Comparison of ENCODE assay signal across 25 mouse cellular contexts in genomic region chr16:44184769-44185168, GRCm38 (mm10). TPM values are rescaled to one million over a fixed set of nuclear protein-coding genes. Genes with fewer than 3 reads are reported as not detected.
DNase-seq lines count a peak whose midpoint lies in the region; ATAC-seq and TF ChIP-seq lines count a peak whose summit lies in the region.
"Had no signal": no experiment of that assay in that cellular context is flagged by ENCODE, and none has a peak within 500 bp of the region (broad histone marks: within the 10 kb centered on the region; RNA-seq: fewer than 3 reads in every experiment).

No protein-coding gene starts in this region.

- H3K36me3 ChIP-seq in embryonic facial prominence, embryonic 11.5 days (replicated peaks; ENCODE audit: control insufficient read depth, insufficient read depth, low read depth, low read length) = no peaks in the 10 kb centered on the region
- peaks cover 31% of the 10 kb centered on the region for H3K36me3 ChIP-seq in embryonic facial prominence, embryonic 10.5 days (replicated peaks)
- peaks cover 12% of the 10 kb centered on the region for H3K36me3 ChIP-seq in limb, embryonic 12.5 days
- H3K36me3 ChIP-seq in limb, embryonic 10.5 days = peaks cover 27% of the 10 kb centered on the region
- no peaks in the 10 kb centered on the region for H3K36me3 ChIP-seq in embryonic facial prominence, embryonic 14.5 days (ENCODE audit: control insufficient read depth, insufficient read depth, low read length)
- peaks cover 4% of the 10 kb centered on the region; the same call in 1 of the 2 replicates for H3K36me3 ChIP-seq in limb, embryonic 14.5 days (ENCODE audit: control insufficient read depth, insufficient read depth, low read length)
- peaks cover 4% of the 10 kb centered on the region for H3K36me3 ChIP-seq in midbrain, embryonic 13.5 days
- H3K36me3 ChIP-seq: embryonic facial prominence, embryonic 15.5 days had no signal

- H3K4me3 ChIP-seq in embryonic facial prominence, embryonic 11.5 days (ENCODE audit: low read depth, low read length) = no peak overlapping the region
- H3K4me3 ChIP-seq in embryonic facial prominence, embryonic 10.5 days = no peak overlapping the region
- H3K4me3 ChIP-seq in limb, embryonic 12.5 days (replicated peaks) = no peak overlapping the region
- H3K4me3 ChIP-seq in limb, embryonic 10.5 days = no peak overlapping the region
- H3K4me3 ChIP-seq in embryonic facial prominence, embryonic 14.5 days (ENCODE audit: low read depth, low read length) = no peak overlapping the region
- H3K4me3 ChIP-seq in limb, embryonic 14.5 days (replicated peaks; ENCODE audit: low read length) = no peak overlapping the region
- H3K4me3 ChIP-seq in midbrain, embryonic 13.5 days (replicated peaks) = no peak overlapping the region
- H3K4me3 ChIP-seq: embryonic facial prominence, embryonic 12.5 days; embryonic facial prominence, embryonic 15.5 days; erythroblast, embryonic 14.5 days; forebrain, embryonic 10.5 days; forebrain, embryonic 12.5 days had no signal

- no peaks in the 10 kb centered on the region for H3K27me3 ChIP-seq in embryonic facial prominence, embryonic 11.5 days (ENCODE audit: control insufficient read depth, insufficient read depth, low read length)
- H3K27me3 ChIP-seq in embryonic facial prominence, embryonic 10.5 days (replicated peaks; ENCODE audit: low read depth, poor library complexity, severe bottlenecking) = no peaks in the 10 kb centered on the region
- H3K27me3 ChIP-seq in limb, embryonic 12.5 days = no peaks in the 10 kb centered on the region
- no peaks in the 10 kb centered on the region for H3K27me3 ChIP-seq in limb, embryonic 10.5 days (ENCODE audit: low read depth, poor library complexity, severe bottlenecking)
- no peaks in the 10 kb centered on the region for H3K27me3 ChIP-seq in embryonic facial prominence, embryonic 14.5 days (replicated peaks; ENCODE audit: control insufficient read depth, insufficient read depth, low read length)
- H3K27me3 ChIP-seq in limb, embryonic 14.5 days (ENCODE audit: control insufficient read depth, insufficient read depth, low read length) = no peaks in the 10 kb centered on the region
- H3K27me3 ChIP-seq in midbrain, embryonic 13.5 days = no peaks in the 10 kb centered on the region
- H3K27me3 ChIP-seq: embryonic facial prominence, embryonic 12.5 days; embryonic facial prominence, embryonic 15.5 days; forebrain, embryonic 12.5 days; Patski had no signal

- no peak for TF ChIP-seq POLR2A in limb, embryonic 14.5 days (IDR thresholded peaks at IDR 0.05; ENCODE audit: borderline replicate concordance, extremely low read depth, insufficient read depth, insufficient read length)

- DNase-seq in embryonic facial prominence, embryonic 11.5 days (ENCODE audit: low spot score) = peak; percentile 73
- no peak for DNase-seq in embryonic facial prominence, embryonic 10.5 days (ENCODE audit: low spot score)
- DNase-seq in limb, embryonic 10.5 days (ENCODE audit: low spot score) = no peak
- DNase-seq in embryonic facial prominence, embryonic 14.5 days (ENCODE audit: low spot score) = peak; percentile 65
- peak; percentile 34 for DNase-seq in limb, embryonic 14.5 days (ENCODE audit: low spot score)
- DNase-seq in layer of hippocampus, postnatal 25 days (ENCODE audit: extremely low spot score in 1 of 2, low spot score in 1 of 2) = no peak
- DNase-seq: adrenal gland, adult 8-10 months; adrenal gland, postnatal 14 days; adrenal gland, postnatal 36 days; cerebellum, adult 11-12 months; cerebellum, adult 2 months; cerebellum, adult 9-10 months; cerebellum, postnatal 10 days; cerebellum, postnatal 25 days had no signal

- WGBS in embryonic facial prominence, embryonic 11.5 days = 50% methylated on average over 3 of the region's 3 CpGs
- WGBS in embryonic facial prominence, embryonic 10.5 days = 61% methylated on average over 3 of the region's 3 CpGs
- WGBS in limb, embryonic 12.5 days = 42% methylated on average over 3 of the region's 3 CpGs
- 76% methylated on average over 3 of the region's 3 CpGs for WGBS in limb, embryonic 10.5 days
- WGBS in embryonic facial prominence, embryonic 14.5 days = 45% methylated on average over 3 of the region's 3 CpGs
- WGBS in limb, embryonic 14.5 days = 27% methylated on average over 3 of the region's 3 CpGs
- WGBS in midbrain, embryonic 13.5 days = 90% methylated on average over 3 of the region's 3 CpGs

- H3K27ac ChIP-seq in embryonic facial prominence, embryonic 11.5 days (replicated peaks; ENCODE audit: low read depth, low read length) = no peak overlapping the region
- no peak overlapping the region for H3K27ac ChIP-seq in embryonic facial prominence, embryonic 10.5 days (replicated peaks)
- H3K27ac ChIP-seq in limb, embryonic 12.5 days = peak overlapping the region; percentile 50; the same call in 1 of the 2 replicates
- no peak overlapping the region for H3K27ac ChIP-seq in limb, embryonic 10.5 days
- H3K27ac ChIP-seq in embryonic facial prominence, embryonic 14.5 days (replicated peaks; ENCODE audit: low read depth, low read length) = no peak overlapping the region
- H3K27ac ChIP-seq in limb, embryonic 14.5 days (replicated peaks; ENCODE audit: low read depth, low read length) = no peak overlapping the region
- H3K27ac ChIP-seq in midbrain, embryonic 13.5 days = no peak overlapping the region
- H3K27ac ChIP-seq: embryonic facial prominence, embryonic 12.5 days; embryonic facial prominence, embryonic 15.5 days; forebrain, embryonic 10.5 days; forebrain, embryonic 12.5 days had no signal

- no peaks in the 10 kb centered on the region for H3K9me3 ChIP-seq in embryonic facial prominence, embryonic 11.5 days (replicated peaks; ENCODE audit: control insufficient read depth, low read length)
- H3K9me3 ChIP-seq in embryonic facial prominence, embryonic 10.5 days = peaks cover 5% of the 10 kb centered on the region; the same call in 1 of the 2 replicates
- H3K9me3 ChIP-seq in limb, embryonic 12.5 days = peaks cover 6% of the 10 kb centered on the region; the same call in 1 of the 2 replicates
- no peaks in the 10 kb centered on the region; the same call in 1 of the 2 replicates for H3K9me3 ChIP-seq in limb, embryonic 10.5 days (replicated peaks)
- peaks cover 4% of the 10 kb centered on the region; the same call in 1 of the 2 replicates for H3K9me3 ChIP-seq in embryonic facial prominence, embryonic 14.5 days (ENCODE audit: control insufficient read depth, low read length)
- peaks cover 6% of the 10 kb centered on the region for H3K9me3 ChIP-seq in limb, embryonic 14.5 days (ENCODE audit: control insufficient read depth, low read length)
- no peaks in the 10 kb centered on the region for H3K9me3 ChIP-seq in midbrain, embryonic 13.5 days
- H3K9me3 ChIP-seq: embryonic facial prominence, embryonic 15.5 days; forebrain, embryonic 12.5 days had no signal

- H3K4me2 ChIP-seq in embryonic facial prominence, embryonic 11.5 days (ENCODE audit: low read depth, low read length) = no peak overlapping the region
- H3K4me2 ChIP-seq in limb, embryonic 12.5 days = no peak overlapping the region
- no peak overlapping the region for H3K4me2 ChIP-seq in embryonic facial prominence, embryonic 14.5 days (ENCODE audit: low read depth, low read length)
- H3K4me2 ChIP-seq in limb, embryonic 14.5 days (replicated peaks; ENCODE audit: low read depth, low read length, severe bottlenecking) = no peak overlapping the region
- H3K4me2 ChIP-seq in midbrain, embryonic 13.5 days (replicated peaks) = no peak overlapping the region
- H3K4me2 ChIP-seq: embryonic facial prominence, embryonic 12.5 days; embryonic facial prominence, embryonic 15.5 days; forebrain, embryonic 12.5 days had no signal

- ATAC-seq in embryonic facial prominence, embryonic 11.5 days (replicated peaks; ENCODE audit: insufficient number of reproducible peaks, low FRiP score, low TSS enrichment, low read depth) = no peak
- ATAC-seq in limb, embryonic 12.5 days (ENCODE audit: insufficient number of reproducible peaks, insufficient read depth, low FRiP score, low TSS enrichment, low read depth) = 0 out of 2 replicates have a peak, but pooled peaks have one; percentile 37
- ATAC-seq in embryonic facial prominence, embryonic 14.5 days (ENCODE audit: low read depth) = no peak
- no peak for ATAC-seq in limb, embryonic 14.5 days (ENCODE audit: low FRiP score, low read depth)
- ATAC-seq in midbrain, embryonic 13.5 days = no peak
- ATAC-seq: activated CD4-positive, CD25-positive, alpha-beta regulatory T cell, adult 4 months; forebrain, embryonic 14.5 days; forebrain, embryonic 16.5 days; Patski had no signal

- H3K4me1 ChIP-seq in embryonic facial prominence, embryonic 11.5 days (ENCODE audit: control insufficient read depth, insufficient read depth, low read length) = no peaks in the 10 kb centered on the region
- peaks cover 7% of the 10 kb centered on the region; the same call in 1 of the 2 replicates for H3K4me1 ChIP-seq in embryonic facial prominence, embryonic 10.5 days
- peaks cover 12% of the 10 kb centered on the region for H3K4me1 ChIP-seq in limb, embryonic 12.5 days (replicated peaks)
- no peaks in the 10 kb centered on the region; the same call in 1 of the 2 replicates for H3K4me1 ChIP-seq in limb, embryonic 10.5 days
- H3K4me1 ChIP-seq in embryonic facial prominence, embryonic 14.5 days (ENCODE audit: control insufficient read depth, insufficient read depth, low read length) = peaks cover 3% of the 10 kb centered on the region; the same call in 1 of the 2 replicates
- peaks cover 8% of the 10 kb centered on the region for H3K4me1 ChIP-seq in limb, embryonic 14.5 days (ENCODE audit: control insufficient read depth, insufficient read depth, low read length)
- H3K4me1 ChIP-seq in midbrain, embryonic 13.5 days (replicated peaks) = no peaks in the 10 kb centered on the region
- H3K4me1 ChIP-seq: embryonic facial prominence, embryonic 15.5 days; forebrain, embryonic 10.5 days; forebrain, embryonic 12.5 days had no signal

- no peak overlapping the region for H3K9ac ChIP-seq in embryonic facial prominence, embryonic 11.5 days (replicated peaks; ENCODE audit: low read length)
- no peak overlapping the region for H3K9ac ChIP-seq in limb, embryonic 12.5 days (replicated peaks)
- no peak overlapping the region for H3K9ac ChIP-seq in embryonic facial prominence, embryonic 14.5 days (ENCODE audit: low read depth, low read length)
- H3K9ac ChIP-seq in limb, embryonic 14.5 days (ENCODE audit: low read depth, low read length, severe bottlenecking) = no peak overlapping the region
- no peak overlapping the region for H3K9ac ChIP-seq in midbrain, embryonic 13.5 days (replicated peaks)
- H3K9ac ChIP-seq: embryonic facial prominence, embryonic 12.5 days; embryonic facial prominence, embryonic 15.5 days; forebrain, embryonic 12.5 days had no signal

RNA-seq across cellular contexts. Expression of gene Usf3, which starts 11.7 kb away (rescaled TPM):
- 4.4 and 4.6 TPM in 2 replicates for polyA plus RNA-seq in embryonic facial prominence, embryonic 11.5 days (2014; fragmentation: Nextera tagmentation; extraction: Ambion mirVana)
- polyA plus RNA-seq in embryonic facial prominence, embryonic 10.5 days (2016; fragmentation: Nextera tagmentation; extraction: Ambion mirVana) = 2.6 TPM in 2 replicates
- polyA plus RNA-seq in limb, embryonic 12.5 days (2016; fragmentation: Nextera tagmentation; extraction: Ambion mirVana) = 3.6 and 4.5 TPM in 2 replicates
- polyA plus RNA-seq in limb, embryonic 10.5 days (2016; fragmentation: Nextera tagmentation; extraction: Ambion mirVana) = 3.2 and 4.2 TPM in 2 replicates
- polyA plus RNA-seq in embryonic facial prominence, embryonic 14.5 days (2014; fragmentation: Nextera tagmentation; extraction: Ambion mirVana) = 4.7 and 5.5 TPM in 2 replicates
- polyA plus RNA-seq in limb, embryonic 14.5 days (2012; rRNA removed) = 9.2 and 10.3 TPM in 2 replicates
- polyA plus RNA-seq in limb, embryonic 14.5 days (2014; fragmentation: Nextera tagmentation; extraction: Ambion mirVana) = 4.7 and 5.1 TPM in 2 replicates
- polyA plus RNA-seq in midbrain, embryonic 13.5 days (2015; fragmentation: Nextera tagmentation; extraction: Ambion mirVana) = 2.7 and 3.4 TPM in 2 replicates
- 10 to 100 TPM; 34.2 to 44.2 TPM for total RNA-seq in layer of hippocampus, postnatal 25 days (2021)

RNA-seq across cellular contexts. Expression of gene Naa50, which starts 45.1 kb away (rescaled TPM):
- polyA plus RNA-seq in embryonic facial prominence, embryonic 11.5 days (2014; fragmentation: Nextera tagmentation; extraction: Ambion mirVana) = 92.4 and 97.7 TPM in 2 replicates
- 133 and 135 TPM in 2 replicates for polyA plus RNA-seq in embryonic facial prominence, embryonic 10.5 days (2016; fragmentation: Nextera tagmentation; extraction: Ambion mirVana)
- polyA plus RNA-seq in limb, embryonic 12.5 days (2016; fragmentation: Nextera tagmentation; extraction: Ambion mirVana) = 121 and 130 TPM in 2 replicates
- 138 and 141 TPM in 2 replicates for polyA plus RNA-seq in limb, embryonic 10.5 days (2016; fragmentation: Nextera tagmentation; extraction: Ambion mirVana)
- polyA plus RNA-seq in embryonic facial prominence, embryonic 14.5 days (2014; fragmentation: Nextera tagmentation; extraction: Ambion mirVana) = 88.8 and 92.1 TPM in 2 replicates
- 30.5 and 38.6 TPM in 2 replicates for polyA plus RNA-seq in limb, embryonic 14.5 days (2012; rRNA removed)
- 71.2 and 71.7 TPM in 2 replicates for polyA plus RNA-seq in limb, embryonic 14.5 days (2014; fragmentation: Nextera tagmentation; extraction: Ambion mirVana)
- 71.2 and 74.9 TPM in 2 replicates for polyA plus RNA-seq in midbrain, embryonic 13.5 days (2015; fragmentation: Nextera tagmentation; extraction: Ambion mirVana)
- 10 to 100 TPM; 55.9 to 56.1 TPM for total RNA-seq in layer of hippocampus, postnatal 25 days (2021)

RNA-seq across cellular contexts. Expression of gene Atp6v1a, which starts 45.3 kb away (rescaled TPM):
- 61.9 and 66.0 TPM in 2 replicates for polyA plus RNA-seq in embryonic facial prominence, embryonic 11.5 days (2014; fragmentation: Nextera tagmentation; extraction: Ambion mirVana)
- 40.5 and 42.8 TPM in 2 replicates for polyA plus RNA-seq in embryonic facial prominence, embryonic 10.5 days (2016; fragmentation: Nextera tagmentation; extraction: Ambion mirVana)
- polyA plus RNA-seq in limb, embryonic 12.5 days (2016; fragmentation: Nextera tagmentation; extraction: Ambion mirVana) = 34.2 and 43.7 TPM in 2 replicates
- polyA plus RNA-seq in limb, embryonic 10.5 days (2016; fragmentation: Nextera tagmentation; extraction: Ambion mirVana) = 32.6 and 34.4 TPM in 2 replicates
- polyA plus RNA-seq in embryonic facial prominence, embryonic 14.5 days (2014; fragmentation: Nextera tagmentation; extraction: Ambion mirVana) = 75.2 and 76.2 TPM in 2 replicates
- polyA plus RNA-seq in limb, embryonic 14.5 days (2012; rRNA removed) = 31.6 and 32.9 TPM in 2 replicates
- polyA plus RNA-seq in limb, embryonic 14.5 days (2014; fragmentation: Nextera tagmentation; extraction: Ambion mirVana) = 56.8 and 64.4 TPM in 2 replicates
- polyA plus RNA-seq in midbrain, embryonic 13.5 days (2015; fragmentation: Nextera tagmentation; extraction: Ambion mirVana) = 84.8 and 88.7 TPM in 2 replicates
- total RNA-seq in layer of hippocampus, postnatal 25 days (2021) = 100 to 1,000 TPM; 546 to 614 TPM

Comparison
In these comparisons a context has a peak if more than half of its experiments do, and no peak if none do; other contexts are left out.
1. DNase-seq: peak in embryonic facial prominence, embryonic 11.5 days (single experiment), embryonic facial prominence, embryonic 14.5 days (single experiment) and limb, embryonic 14.5 days (single experiment); none in embryonic facial prominence, embryonic 10.5 days (single experiment), limb, embryonic 10.5 days (single experiment) and layer of hippocampus, postnatal 25 days (0 of 2).